Mouse (Mus musculus) embryonic fibroblast, embryonic 13.5 days (primary cell): ENCODE results near the gene Galnt6.

ENCODE experiments used
- CTCF ChIP-seq: IDR thresholded peaks from 2 replicates; pipeline ENCODE4 v1.5.1; 2011; ENCODE audit warnings: mild to moderate bottlenecking, control low read depth, low read length, moderate library complexity, borderline replicate concordance; ENCODE audit not compliant: insufficient read depth
- POLR2A ChIP-seq: IDR thresholded peaks from 2 replicates; pipeline ENCODE4 v1.6.1; 2011; ENCODE audit warnings: low read depth, mild to moderate bottlenecking, control low read depth, low read length, moderate library complexity

DNA sequence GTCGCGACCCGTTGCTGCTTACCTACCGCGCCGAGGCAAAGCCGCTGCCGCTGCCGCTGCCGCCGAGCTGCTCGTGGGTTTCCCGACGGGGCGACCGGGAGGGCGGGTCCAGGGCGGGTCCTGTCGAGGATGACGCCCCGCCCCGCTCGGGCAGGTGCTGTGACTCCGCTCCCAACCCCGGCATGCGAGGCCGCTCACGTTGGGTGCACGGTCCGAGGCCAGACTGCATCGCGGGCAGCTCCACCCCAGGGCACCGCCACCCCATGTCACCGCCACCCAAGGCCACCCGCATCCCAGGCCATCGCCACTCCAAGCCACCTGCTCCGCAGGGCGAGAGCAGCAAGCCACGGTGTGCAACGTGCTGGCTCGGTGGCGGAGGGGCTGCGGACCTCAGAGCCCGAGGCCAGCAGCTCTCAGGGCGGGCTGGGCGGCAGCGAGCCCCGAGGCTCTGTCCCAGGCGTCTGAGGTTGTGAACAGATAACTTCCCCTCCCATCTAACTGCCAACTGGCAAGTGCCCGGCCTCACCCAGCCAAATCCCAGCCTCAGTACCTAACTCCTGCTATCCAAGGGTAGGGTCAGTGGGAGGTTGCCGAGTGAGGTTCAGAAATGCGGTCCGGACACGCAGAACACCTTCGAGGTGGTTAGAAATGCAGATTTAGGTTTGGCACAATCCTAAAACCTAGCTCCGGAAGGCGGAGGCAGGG is at the start of gene Galnt6:
- TF ChIP-seq CTCF (no peak), POLR2A (no peak)
